Mouse (Mus musculus) embryonic fibroblast, embryonic 13.5 days (primary cell): ENCODE data around the gene Col25a1.

Experiments
- CTCF ChIP-seq: IDR thresholded peaks from 2 replicates; pipeline ENCODE4 v1.5.1; 2011; ENCODE audit warnings: mild to moderate bottlenecking, control low read depth, low read length, moderate library complexity, borderline replicate concordance; ENCODE audit not compliant: insufficient read depth
- POLR2A ChIP-seq: IDR thresholded peaks from 2 replicates; pipeline ENCODE4 v1.6.1; 2011; ENCODE audit warnings: low read depth, mild to moderate bottlenecking, control low read depth, low read length, moderate library complexity

- no peak for TF ChIP-seq POLR2A
- TF ChIP-seq CTCF, result no peak
These were observed 489.3 kb downstream of the Col25a1 start for GRCm38 (mm10) chr3:130620517-130621146.
